Mouse (Mus musculus) right cerebral cortex, adult 18-20 months (tissue): ENCODE measurements around the gene Tmem30a.

Experiments
- DNase-seq: peaks from one replicate; pipeline ENCODE4 v3.0.0; 2022; ENCODE audit warnings: mixed read lengths

Gene Tmem30a

GRCm38 (mm10) chr9:79792841-79793835 lies at the start of gene Tmem30a:
Tmem30a (minus strand) TSS chr9:79793507.
- peak; percentile 96 for DNase-seq

GRCm38 (mm10) chr9:79842615-79843014 lies 49.3 kb upstream of the Tmem30a start:
- DNase-seq: no peak

DNA sequence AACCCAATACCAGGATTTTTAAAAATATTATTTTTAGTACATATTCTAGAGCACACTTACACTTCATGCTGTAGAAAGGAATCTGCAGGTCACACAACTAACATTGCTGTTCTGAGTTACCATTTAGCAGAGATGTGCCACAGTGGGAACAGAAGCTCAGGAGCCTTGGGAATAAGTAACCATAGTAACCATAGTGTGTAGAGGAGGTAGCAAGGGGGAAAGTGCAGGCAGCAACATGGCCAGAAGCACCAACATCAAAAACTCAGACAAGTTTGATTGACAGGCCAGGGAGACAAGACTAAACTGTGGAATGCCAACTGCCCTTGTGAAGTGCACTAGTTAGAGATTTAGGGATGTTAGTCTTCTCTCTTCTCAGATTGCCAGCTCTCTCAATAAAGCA lies 48.7 kb upstream of the Tmem30a start:
- no peak for DNase-seq

DNA sequence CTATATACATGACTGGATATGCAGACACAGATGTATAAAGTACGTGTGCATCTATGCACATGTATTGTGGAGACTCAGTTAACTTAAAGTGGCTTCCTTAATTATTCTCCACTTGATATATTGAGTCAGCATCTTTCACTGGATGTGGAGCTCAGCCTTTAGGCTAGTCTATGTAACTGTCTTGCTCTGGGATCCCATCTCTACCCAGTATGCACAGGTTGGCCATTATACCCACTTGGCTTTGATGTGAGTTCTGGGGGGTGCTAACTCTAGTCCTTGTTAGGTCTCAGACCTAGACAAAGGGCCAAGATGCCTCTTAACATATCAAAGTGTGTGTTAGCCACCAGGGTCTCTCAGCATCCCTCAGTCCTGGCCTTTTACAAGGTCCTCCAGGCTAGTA lies 38.0 kb upstream of the Tmem30a start:
- no peak for DNase-seq

- DNase-seq: no peak
Measured at GRCm38 (mm10) chr9:79830874-79831273, 37.6 kb upstream of the Tmem30a start.

DNA sequence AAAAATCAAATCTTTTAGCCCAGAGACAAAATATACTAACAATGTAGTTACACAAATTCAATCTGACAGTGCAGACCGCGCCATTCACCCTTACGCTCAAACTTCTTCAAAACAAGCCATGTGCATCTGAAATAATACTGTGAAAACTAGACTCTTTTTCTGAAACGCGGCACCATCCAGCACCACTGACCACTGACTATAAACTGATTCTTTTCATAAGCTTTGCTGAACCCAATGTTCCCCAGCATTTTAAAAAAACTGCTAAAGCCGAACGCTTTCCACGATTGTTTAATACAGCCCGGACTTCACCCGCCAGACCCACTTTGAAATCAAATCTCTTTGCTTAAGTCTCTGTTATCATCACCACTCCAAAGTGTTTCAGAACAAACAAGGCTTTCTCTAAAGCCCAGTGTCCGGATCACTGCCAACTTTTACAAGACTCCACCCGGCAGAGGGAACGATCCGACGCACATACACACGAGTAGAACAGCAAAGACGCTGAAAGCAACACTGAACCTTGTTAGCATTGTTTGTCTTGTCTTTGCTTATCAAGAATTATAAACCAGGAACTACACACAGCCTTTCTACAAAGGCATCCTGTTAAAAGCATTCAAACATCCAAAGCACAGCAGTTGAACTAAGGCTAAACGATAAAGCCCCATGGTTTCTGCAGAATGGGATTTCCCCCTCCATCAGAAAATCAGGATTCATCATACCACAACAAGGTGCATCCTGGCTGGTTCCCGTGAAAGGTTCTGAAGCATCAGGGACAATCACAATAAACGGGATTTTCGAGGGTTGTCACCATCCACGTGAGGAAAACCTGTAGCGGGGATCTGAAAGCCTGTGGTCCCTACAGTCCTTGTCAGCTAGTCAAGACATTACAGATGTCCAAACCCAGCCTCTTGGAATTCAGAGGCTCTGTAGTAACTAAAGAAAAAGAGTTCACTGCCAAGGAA lies 36.8 kb upstream of the Tmem30a start:
- no peak for DNase-seq

GRCm38 (mm10) chr9:79827072-79827471 lies 33.8 kb upstream of the Tmem30a start:
- DNase-seq: no peak

- DNase-seq: no peak
Measured at GRCm38 (mm10) chr9:79825526-79825925, 32.2 kb upstream of the Tmem30a start.

DNA sequence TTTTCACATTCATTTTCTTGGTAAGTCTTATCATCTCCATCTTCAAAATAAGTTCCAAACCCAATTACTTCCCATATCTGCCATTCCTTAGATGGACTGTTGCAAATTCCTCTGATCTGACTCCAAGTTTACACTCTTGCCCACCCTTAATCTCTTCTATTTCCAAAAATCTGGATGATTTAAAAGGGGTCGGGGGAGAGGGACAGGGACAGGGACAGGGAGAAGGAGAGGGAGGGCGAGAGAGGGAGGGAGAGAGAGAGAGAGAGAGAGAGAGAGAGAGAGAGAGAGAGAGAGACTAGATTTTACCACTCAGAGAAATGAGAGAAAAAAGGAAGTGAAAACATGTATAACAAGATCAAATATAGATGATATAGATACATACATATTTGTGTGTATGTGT lies 30.5 kb upstream of the Tmem30a start:
- DNase-seq: no peak

DNA sequence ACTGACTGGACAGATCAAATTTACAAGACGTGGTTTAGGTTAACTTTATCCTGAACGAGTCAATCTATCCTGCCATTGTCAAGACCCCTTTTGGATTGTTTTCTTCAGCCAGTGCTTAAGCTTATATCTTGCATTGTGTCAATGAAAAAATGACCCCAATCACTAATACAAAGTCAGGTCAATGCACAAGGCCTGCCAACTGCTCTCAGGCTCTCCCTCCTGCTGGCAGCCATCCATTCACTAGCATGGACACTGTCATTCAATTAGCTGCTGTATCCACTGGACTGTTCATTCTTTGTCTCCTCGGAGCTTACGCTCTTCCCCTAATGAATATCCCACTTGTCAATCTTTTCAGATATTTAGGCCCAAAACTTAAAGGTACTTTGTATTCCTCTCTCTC lies 30.1 kb upstream of the Tmem30a start:
- no peak for DNase-seq

DNA sequence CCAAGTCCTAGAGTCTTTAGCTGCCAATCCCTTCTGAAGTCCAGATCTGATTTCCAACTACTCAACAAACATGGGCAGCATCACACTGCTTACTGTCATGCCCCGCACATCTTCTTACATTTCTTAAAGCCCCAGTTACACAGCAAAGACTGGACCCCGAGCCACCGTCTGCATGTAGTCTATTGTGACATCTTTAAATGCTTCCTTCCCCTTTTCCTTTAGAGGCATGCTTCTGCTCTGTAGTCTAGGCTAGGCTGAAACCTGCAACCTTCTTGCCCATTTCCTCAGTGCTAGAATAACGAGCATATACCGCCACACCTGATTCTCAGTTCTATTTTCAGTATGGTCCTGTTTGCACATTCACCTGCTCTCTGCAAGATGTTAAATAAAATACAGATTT lies 23.2 kb upstream of the Tmem30a start:
- DNase-seq: no peak

- no peak for DNase-seq
Measured at GRCm38 (mm10) chr9:79816013-79816412, 22.7 kb upstream of the Tmem30a start.

DNA sequence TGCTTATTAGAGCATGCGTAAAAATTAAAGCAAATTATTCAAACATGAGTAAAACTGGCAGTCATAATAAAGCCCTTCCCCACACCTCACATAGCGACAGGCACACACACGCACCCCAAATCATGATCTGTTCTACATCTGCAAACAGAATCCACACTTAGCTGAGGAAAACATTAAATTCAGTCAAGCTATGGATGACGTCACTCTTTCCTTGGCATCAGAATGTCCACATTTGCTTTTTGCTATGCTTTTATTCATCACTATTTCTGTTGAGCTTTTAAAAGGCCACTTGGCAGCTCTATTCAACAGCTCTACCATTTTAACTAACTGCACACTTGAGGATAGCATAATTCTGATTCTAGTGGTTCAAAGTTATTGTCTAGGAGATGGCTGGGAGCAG lies 21.3 kb upstream of the Tmem30a start:
- no peak for DNase-seq

DNA sequence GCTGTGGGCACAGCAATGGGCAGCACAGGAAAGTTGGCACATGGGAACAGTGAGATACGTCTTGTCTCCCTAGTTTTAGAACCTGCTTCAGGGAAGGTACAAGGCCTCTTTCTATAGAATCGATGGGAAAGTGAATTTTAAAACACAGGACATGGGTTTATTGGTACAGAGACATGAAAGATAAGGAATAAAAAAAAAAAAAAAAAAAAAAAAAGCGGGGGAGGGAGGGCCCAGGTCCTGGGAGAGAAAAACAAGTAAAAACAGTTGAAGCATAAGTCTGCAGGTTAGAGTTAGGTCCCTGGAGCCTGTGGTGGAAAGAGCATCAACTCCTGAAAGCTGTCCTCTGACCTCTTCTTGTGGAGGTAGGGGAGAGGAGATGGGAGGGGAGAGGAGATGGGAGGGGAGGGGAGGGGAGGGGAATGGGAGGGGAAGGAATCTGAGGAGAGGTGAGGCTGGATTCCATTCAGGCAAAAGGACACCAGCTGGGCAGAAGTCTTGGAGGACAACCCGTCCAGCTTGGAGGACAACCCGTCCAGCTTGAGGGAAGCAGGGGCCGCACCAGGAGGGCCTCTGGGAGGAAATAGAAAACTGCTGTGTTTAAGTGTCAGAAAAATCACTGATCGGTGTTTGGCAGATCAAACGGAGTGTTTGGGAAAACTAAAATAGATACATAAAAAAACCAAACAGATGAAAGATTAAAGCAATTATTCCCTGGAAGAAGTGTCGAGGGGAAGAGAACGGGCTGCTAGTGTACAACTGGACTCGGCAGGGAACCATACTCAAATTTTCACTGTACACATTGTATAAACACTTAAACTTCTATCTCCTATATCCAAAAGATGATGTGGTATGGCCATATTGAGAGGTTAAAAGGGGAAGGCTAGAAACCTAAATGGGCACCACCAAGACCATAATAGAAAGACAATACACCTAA lies 17.9 kb upstream of the Tmem30a start:
- no peak for DNase-seq

- DNase-seq: no peak
Measured at GRCm38 (mm10) chr9:79810534-79810933, 17.2 kb upstream of the Tmem30a start.

DNA sequence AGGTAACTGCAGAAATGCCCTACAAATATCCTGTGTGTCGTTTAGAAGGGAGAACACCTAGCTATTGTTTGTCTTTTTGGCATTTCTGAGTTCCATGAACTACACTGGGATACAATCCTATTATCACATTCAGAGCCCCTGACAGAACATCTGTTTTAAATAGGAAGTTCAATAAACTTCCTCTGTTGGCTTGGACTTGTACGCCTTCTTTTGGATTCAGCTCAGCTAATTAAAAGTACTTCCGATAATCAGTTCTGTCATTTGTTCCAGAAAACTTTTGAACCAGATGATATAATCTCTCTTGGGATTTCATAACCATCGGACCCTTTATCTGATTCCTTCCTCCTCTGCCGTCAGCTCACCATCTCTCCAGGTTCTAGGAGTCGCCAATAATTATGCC lies 16.1 kb upstream of the Tmem30a start:
- no peak for DNase-seq

DNA sequence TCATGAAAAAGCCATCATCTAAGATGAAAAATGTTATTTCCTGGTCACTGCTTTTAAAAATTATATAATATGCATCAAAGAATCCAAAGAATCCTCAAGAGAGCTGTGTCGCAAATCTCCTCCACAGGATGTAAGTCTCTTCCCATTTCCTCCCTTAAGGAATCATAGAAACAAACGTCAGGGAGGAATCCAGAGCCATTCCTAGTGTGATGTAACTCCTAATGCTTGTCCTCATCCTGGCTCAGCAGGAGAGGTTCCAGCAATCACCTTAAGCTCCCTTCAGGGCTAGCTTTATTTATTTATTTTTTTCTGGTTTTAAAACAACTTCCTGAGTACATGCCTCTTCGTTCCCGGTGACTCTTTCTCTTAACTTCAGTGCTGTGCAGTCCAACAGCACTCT lies 13.9 kb upstream of the Tmem30a start:
- no peak for DNase-seq

DNA sequence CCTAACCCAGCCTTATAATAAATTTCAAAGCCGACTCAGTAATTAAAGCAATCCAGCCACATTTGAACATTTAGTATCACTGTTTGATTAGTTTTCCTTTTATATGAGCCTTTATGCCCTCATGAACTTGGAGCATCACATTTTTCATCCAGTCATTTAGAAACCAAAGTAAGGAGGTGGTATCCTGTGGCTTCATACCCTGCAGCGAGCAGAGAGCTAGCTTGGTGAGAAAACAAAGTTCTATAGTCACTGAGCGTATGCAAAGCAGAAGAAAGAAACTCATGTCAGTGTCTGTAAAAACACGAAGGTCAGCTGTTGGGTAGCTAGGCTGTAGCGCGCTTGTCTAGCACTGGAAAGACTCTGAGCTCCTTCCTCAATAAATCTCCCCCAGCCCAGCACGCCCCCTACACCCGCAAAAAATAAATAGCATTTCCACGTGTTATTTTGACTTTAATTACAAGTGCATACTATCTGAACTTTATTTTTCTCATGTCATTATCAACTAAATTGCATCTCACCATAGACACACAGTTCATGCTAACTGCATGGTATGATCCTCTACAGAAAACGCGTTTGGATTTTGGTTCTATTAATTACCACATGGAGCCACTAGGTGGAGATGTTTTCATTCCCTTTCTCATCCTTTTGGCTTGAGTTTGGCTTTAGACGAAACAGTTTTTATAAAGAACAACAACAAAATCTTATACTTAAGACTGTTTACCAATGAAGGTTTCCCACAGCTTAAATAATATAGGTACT lies 13.2 kb upstream of the Tmem30a start:
- peak; percentile 28 for DNase-seq

DNA sequence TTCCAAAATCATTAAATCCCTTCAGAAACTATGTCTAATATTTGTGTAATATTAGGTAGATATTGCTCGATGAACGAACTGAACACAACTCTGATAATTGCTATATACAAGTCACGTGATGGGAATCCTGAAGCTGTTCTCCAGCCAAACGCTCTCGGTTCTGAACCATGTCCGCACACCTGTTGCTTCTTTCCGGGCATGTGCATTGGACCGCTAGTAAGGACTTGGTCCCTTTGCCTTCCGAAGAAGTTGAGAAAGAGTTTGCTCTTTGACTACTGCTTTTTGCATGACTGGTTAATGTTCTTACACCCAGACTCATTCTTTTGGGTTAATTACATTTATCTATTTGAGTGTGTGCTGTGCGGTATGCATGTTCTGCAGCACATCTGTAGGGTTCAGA lies 12.1 kb upstream of the Tmem30a start:
- no peak for DNase-seq

GRCm38 (mm10) chr9:79796461-79797135 lies 3.3 kb upstream of the Tmem30a start:
- DNase-seq: no peak

DNA sequence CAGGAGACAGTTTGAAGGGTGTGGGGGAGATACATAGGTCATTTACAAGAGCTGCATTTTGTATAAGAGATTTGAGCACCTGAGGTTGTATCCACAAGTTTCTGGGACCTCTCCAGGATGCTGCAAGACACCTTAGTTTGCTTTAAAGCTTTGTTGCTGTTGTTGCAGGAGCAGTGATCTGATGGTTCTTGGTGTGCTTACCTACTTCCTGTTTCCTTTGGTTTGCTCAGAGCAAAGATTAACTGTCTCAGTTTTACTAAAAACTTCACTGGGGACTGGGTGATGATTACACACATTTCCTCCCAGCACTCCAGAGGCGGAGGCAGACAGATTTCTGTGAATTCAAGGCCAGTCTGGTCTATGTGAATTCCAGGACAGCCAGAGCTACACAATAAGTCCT lies 1.8 kb upstream of the Tmem30a start:
- no peak for DNase-seq
